Mouse (Mus musculus) limb, embryonic 15.5 days (tissue): ENCODE results near the gene Kirrel. TPM values are rescaled to one million over a fixed set of nuclear protein-coding genes. Genes with fewer than 3 reads are reported as not detected.

ENCODE experiments used
- ATAC-seq: fragments of 200-750 bp; cut with Nextera tagmentation; 2 replicates; pipeline ENCODE4 v1.8.0; 2017; ENCODE audit warnings: low read depth, moderate TSS enrichment; ENCODE audit not compliant: insufficient number of reproducible peaks, low FRiP score, low TSS enrichment
- H3K27ac ChIP-seq: fragments of 300-500 bp; sonication (generic); 2 replicates; pipeline ENCODE4 v1.5.1; 2015; ENCODE audit warnings: moderate library complexity, mild to moderate bottlenecking, inconsistent platforms
- H3K27me3 ChIP-seq: fragments of 300-500 bp; sonication (generic); 2 replicates; pipeline ENCODE4 v1.6.1; 2015; ENCODE audit warnings: inconsistent platforms
- H3K36me3 ChIP-seq: fragments of 300-500 bp; sonication (generic); 2 replicates; pipeline ENCODE4 v1.6.1; 2015; ENCODE audit warnings: inconsistent platforms
- H3K4me1 ChIP-seq: fragments of 300-500 bp; sonication (generic); 2 replicates; pipeline ENCODE4 v1.6.1; 2015; ENCODE audit warnings: inconsistent platforms
- H3K4me2 ChIP-seq: fragments of 300-500 bp; sonication (generic); 2 replicates; pipeline ENCODE4 v1.6.1; 2015; ENCODE audit warnings: mild to moderate bottlenecking, inconsistent platforms
- H3K4me3 ChIP-seq: fragments of 300-500 bp; sonication (generic); 2 replicates; pipeline ENCODE4 v1.5.1; 2015; ENCODE audit warnings: mild to moderate bottlenecking, inconsistent platforms
- H3K9ac ChIP-seq: fragments of 300-500 bp; sonication (generic); 2 replicates; pipeline ENCODE4 v1.6.1; 2015; ENCODE audit warnings: inconsistent platforms
- H3K9me3 ChIP-seq: fragments of 300-500 bp; sonication (generic); 2 replicates; pipeline ENCODE4 v1.6.1; 2016; ENCODE audit warnings: inconsistent platforms
- WGBS: fragments of 180-500 bp; shearing (Covaris S2); methylation state at CpG from one replicate; pipeline ENCODE4 v1.1.7; 2015; 5-methylcytosine and 5-hydroxymethylcytosine counted together
- polyA plus RNA-seq: library from polyadenylated mRNA; unstranded; fragments of >200 nt; fragmentation: Nextera tagmentation; extraction: Ambion mirVana; gene quantifications from 2 replicates; pipeline ENCODE4 v1.2.1, GENCODE M21; 2015

Kirrel gene
- polyA plus RNA-seq, 1 experiment from 2014 or later = 19.5 TPM

- H3K9ac ChIP-seq = no peak overlapping the region
- H3K4me2 ChIP-seq = peak overlapping the region; percentile 59
- peak overlapping the region; percentile 68; the same call in 1 of the 2 replicates for H3K4me3 ChIP-seq
- peaks cover 23% of the 10 kb centered on the region for H3K4me1 ChIP-seq
- no peaks in the 10 kb centered on the region for H3K36me3 ChIP-seq
- ATAC-seq = no peak
- H3K27ac ChIP-seq = peak overlapping the region; percentile 94
- H3K9me3 ChIP-seq = no peaks in the 10 kb centered on the region
- WGBS = 46% methylated on average over 3 of the region's 3 CpGs
- no peaks in the 10 kb centered on the region for H3K27me3 ChIP-seq
These were observed 880 bp upstream of the Kirrel start for GRCm38 (mm10) chr3:87175438-87175815.

- H3K4me1 ChIP-seq = peaks cover 27% of the 10 kb centered on the region
- no peaks in the 10 kb centered on the region for H3K36me3 ChIP-seq
- H3K27me3 ChIP-seq = no peaks in the 10 kb centered on the region
- peak overlapping the region; percentile 68 for H3K4me3 ChIP-seq
- peak overlapping the region; percentile 59 for H3K4me2 ChIP-seq
- H3K9me3 ChIP-seq = no peaks in the 10 kb centered on the region
- peak overlapping the region; percentile 67; the same call in 1 of the 2 replicates for H3K9ac ChIP-seq
- WGBS = 5% methylated on average over 21 of the region's 25 CpGs
- H3K27ac ChIP-seq = peak overlapping the region; percentile 94
- ATAC-seq = no peak
These were observed 356 bp upstream of the Kirrel start for GRCm38 (mm10) chr3:87174769-87175437.

- H3K27ac ChIP-seq = peak overlapping the region; percentile 94
- no peaks in the 10 kb centered on the region for H3K9me3 ChIP-seq
- no peak for ATAC-seq
- H3K27me3 ChIP-seq = no peaks in the 10 kb centered on the region
- H3K9ac ChIP-seq = peak overlapping the region; percentile 67
- 2% methylated on average over 8 of the region's 8 CpGs for WGBS
- H3K4me1 ChIP-seq = peaks cover 40% of the 10 kb centered on the region
- peak overlapping the region; percentile 59 for H3K4me2 ChIP-seq
- peak overlapping the region; percentile 68 for H3K4me3 ChIP-seq
- no peaks in the 10 kb centered on the region for H3K36me3 ChIP-seq
These were observed 961 bp downstream of the Kirrel start for GRCm38 (mm10) chr3:87173486-87174085.

- WGBS = 6% methylated on average over 2 of the region's 2 CpGs
- Histone ChIP-seq H3K9ac (peak overlapping the region; percentile 67), H3K4me1 (peaks cover 45% of the 10 kb centered on the region), H3K9me3 (no peaks in the 10 kb centered on the region), H3K27me3 (no peaks in the 10 kb centered on the region), H3K4me3 (peak overlapping the region; percentile 68), H3K36me3 (no peaks in the 10 kb centered on the region), H3K4me2 (peak overlapping the region; percentile 59), H3K27ac (peak overlapping the region; percentile 94)
- ATAC-seq = no peak
These were observed 1.5 kb downstream of the Kirrel start for GRCm38 (mm10) chr3:87173103-87173444.

- ATAC-seq = no peak
- Histone ChIP-seq H3K4me3 (peak overlapping the region; percentile 68), H3K9me3 (no peaks in the 10 kb centered on the region), H3K4me2 (peak overlapping the region; percentile 59), H3K36me3 (peaks cover 3% of the 10 kb centered on the region; the same call in 1 of the 2 replicates), H3K9ac (peak overlapping the region; percentile 67), H3K27ac (peak overlapping the region; percentile 94), H3K4me1 (peaks cover 51% of the 10 kb centered on the region), H3K27me3 (no peaks in the 10 kb centered on the region)
- under 1% methylated on average over 15 of the region's 15 CpGs for WGBS
These were observed 2.0 kb downstream of the Kirrel start for GRCm38 (mm10) chr3:87172351-87173102.

GRCm38 (mm10) chr3:87171201-87172100, 3.1 kb downstream of the Kirrel start:
- no peak for ATAC-seq
- no peaks in the 10 kb centered on the region for H3K9me3 ChIP-seq

GRCm38 (mm10) chr3:87169402-87170015, 5.0 kb downstream of the Kirrel start:
- ATAC-seq = no peak
- H3K9ac ChIP-seq = no peak overlapping the region
- H3K9me3 ChIP-seq = no peaks in the 10 kb centered on the region
- no peaks in the 10 kb centered on the region for H3K27me3 ChIP-seq
- H3K27ac ChIP-seq = no peak overlapping the region
- WGBS = 56% methylated on average over 5 of the region's 5 CpGs
- H3K4me3 ChIP-seq = no peak overlapping the region
- H3K4me1 ChIP-seq = peaks cover 63% of the 10 kb centered on the region
- no peak overlapping the region for H3K4me2 ChIP-seq
- H3K36me3 ChIP-seq = peaks cover 3% of the 10 kb centered on the region; the same call in 1 of the 2 replicates

More at GRCm38 (mm10) chr3:87171201-87172100, 3.1 kb downstream of the Kirrel start:
- Histone ChIP-seq H3K4me2 (peak overlapping the region; percentile 59), H3K27ac (peak overlapping the region; percentile 94), H3K27me3 (no peaks in the 10 kb centered on the region), H3K4me3 (peak overlapping the region; percentile 68), H3K9ac (peak overlapping the region; percentile 67; the same call in 1 of the 2 replicates), H3K4me1 (peaks cover 53% of the 10 kb centered on the region), H3K36me3 (peaks cover 3% of the 10 kb centered on the region; the same call in 1 of the 2 replicates)
- WGBS = 29% methylated on average over 13 of the region's 13 CpGs

- Histone ChIP-seq H3K4me2 (no peak overlapping the region), H3K4me1 (peaks cover 71% of the 10 kb centered on the region), H3K27me3 (no peaks in the 10 kb centered on the region), H3K4me3 (no peak overlapping the region), H3K36me3 (peaks cover 3% of the 10 kb centered on the region; the same call in 1 of the 2 replicates), H3K27ac (peak overlapping the region; percentile 34; the same call in 1 of the 2 replicates), H3K9me3 (no peaks in the 10 kb centered on the region), H3K9ac (no peak overlapping the region)
- no peak for ATAC-seq
- WGBS = 44% methylated on average over 7 of the region's 7 CpGs
These were observed 5.8 kb downstream of the Kirrel start for GRCm38 (mm10) chr3:87168756-87169155.

- H3K4me1 ChIP-seq = peaks cover 82% of the 10 kb centered on the region
- H3K36me3 ChIP-seq = peaks cover 3% of the 10 kb centered on the region; the same call in 1 of the 2 replicates
- ATAC-seq = no peak
- H3K9ac ChIP-seq = no peak overlapping the region
- H3K27ac ChIP-seq = no peak overlapping the region
- WGBS = 75% methylated on average over 6 of the region's 6 CpGs
- H3K9me3 ChIP-seq = no peaks in the 10 kb centered on the region
- H3K27me3 ChIP-seq = no peaks in the 10 kb centered on the region
- H3K4me3 ChIP-seq = no peak overlapping the region
- no peak overlapping the region for H3K4me2 ChIP-seq
These were observed 6.9 kb downstream of the Kirrel start for GRCm38 (mm10) chr3:87167621-87168020.

GRCm38 (mm10) chr3:87165291-87165881, 9.2 kb downstream of the Kirrel start:
- WGBS = 8% methylated on average over 8 of the region's 8 CpGs
- Histone ChIP-seq H3K4me2 (no peak overlapping the region), H3K4me3 (no peak overlapping the region), H3K27me3 (no peaks in the 10 kb centered on the region), H3K27ac (peak overlapping the region; percentile 81), H3K9ac (no peak overlapping the region), H3K36me3 (peaks cover 3% of the 10 kb centered on the region; the same call in 1 of the 2 replicates), H3K4me1 (peaks cover 86% of the 10 kb centered on the region), H3K9me3 (no peaks in the 10 kb centered on the region)
- no peak for ATAC-seq
